Mouse (Mus musculus) embryo, embryonic 9.5 days (tissue): ENCODE measurements around the gene Tex30.
"Not testable (repeated sequence)": the region's sequence is repeated elsewhere in the genome, so short reads cannot be mapped to it uniquely, and the experiment has no call there.

Experiments
- DNase-seq: peaks from one replicate; pipeline ENCODE4 v3.0.0-alpha.2; 2017; ENCODE audit errors: extremely low spot score

Tex30 gene

DNA sequence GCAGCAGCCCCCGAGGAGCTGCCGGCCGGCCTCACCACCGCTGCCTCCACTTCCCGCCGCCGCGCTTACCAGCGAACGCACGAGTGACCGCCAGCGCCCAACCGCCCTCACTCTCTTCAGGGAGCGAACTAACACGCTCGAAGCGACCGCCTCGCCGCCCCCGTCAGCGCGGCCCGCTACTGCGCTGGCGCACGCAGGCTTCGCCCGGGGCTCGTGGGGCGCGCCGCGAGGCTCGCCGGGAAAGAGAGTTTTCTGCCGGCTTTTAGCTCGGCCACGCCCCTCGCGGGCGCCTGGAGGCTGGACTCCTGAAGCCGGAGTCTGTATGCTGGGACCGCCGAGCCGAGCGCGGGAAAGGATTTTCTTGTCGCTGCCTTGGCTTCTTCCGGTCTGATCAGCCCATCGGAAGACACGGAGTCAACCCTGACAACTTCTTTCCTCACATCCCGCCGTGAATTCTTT is at the start of gene Tex30:
Gene Tex30 (minus strand): TSS at position 183 of the 459 bp plus-strand sequence.
- DNase-seq, result peak; percentile 93

- peak; percentile 4 for DNase-seq
Observed at GRCm38 (mm10) chr1:44148706-44149105, 46.5 kb upstream of the Tex30 start.

DNA sequence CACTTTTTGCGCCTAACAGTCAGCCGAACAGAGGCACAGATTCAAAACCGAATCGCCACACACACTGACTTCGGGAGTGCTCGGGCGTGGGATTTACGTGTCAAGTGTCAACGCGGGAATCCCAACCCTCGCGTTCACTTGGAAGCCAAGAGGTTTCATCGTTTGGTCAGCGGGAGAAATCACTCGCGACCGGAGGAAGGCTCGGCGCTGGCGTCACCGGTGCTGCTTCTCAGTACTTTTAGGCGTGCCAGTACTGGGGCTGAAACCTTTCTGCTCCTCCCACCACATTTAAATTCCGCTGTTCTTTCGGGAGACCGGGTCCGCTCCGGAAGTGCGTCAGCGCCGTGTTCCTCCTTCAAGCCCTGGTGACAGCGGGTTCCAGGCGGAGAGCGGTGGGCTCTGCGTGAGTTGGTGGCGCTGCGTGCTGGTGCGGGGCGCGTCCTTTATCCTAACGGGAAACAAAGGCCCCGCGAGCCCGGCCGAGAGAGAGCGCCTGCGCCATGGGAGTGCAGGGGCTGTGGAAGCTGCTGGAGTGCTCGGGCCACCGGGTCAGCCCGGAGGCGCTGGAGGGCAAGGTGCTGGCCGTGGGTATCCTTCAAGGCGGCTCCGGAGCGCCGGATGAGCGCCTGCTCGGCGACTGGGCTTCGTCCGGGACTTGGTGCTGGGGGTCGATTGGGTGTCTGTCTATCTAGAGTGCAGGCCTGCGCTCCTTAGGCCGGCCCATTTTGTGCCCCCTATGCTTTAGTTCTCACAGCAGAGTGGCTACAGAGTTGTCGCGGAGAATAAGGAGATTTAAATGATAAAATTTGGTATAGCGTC is 45.5 kb upstream of the Tex30 start, which contains the start of gene Ercc5:
Gene Ercc5 (plus strand): TSS at position 182 of the 819 bp plus-strand sequence.
- peak; percentile 91 for DNase-seq

DNA sequence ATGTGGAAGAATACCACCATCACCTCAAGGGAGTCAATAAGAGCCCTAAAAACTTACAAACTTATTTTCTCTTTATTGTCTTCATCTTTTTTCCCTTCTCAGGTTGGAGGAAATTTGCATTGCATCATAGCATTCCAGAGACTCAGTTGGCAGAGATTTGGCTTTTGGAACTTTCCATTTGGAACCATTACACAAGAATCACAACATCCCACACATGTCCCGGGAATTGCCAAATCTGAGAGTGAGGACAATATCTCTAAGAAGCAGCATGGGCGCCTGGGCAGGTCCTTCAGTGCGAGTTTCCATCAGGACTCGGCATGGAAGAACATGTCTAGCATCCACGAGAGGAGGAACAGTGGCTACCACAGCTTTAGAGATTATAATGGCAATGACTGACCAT is 40.5 kb upstream of the Tex30 start:
- DNase-seq, result no peak

GRCm38 (mm10) chr1:44140232-44140631 is 38.0 kb upstream of the Tex30 start:
- DNase-seq, result no peak

- DNase-seq, result no peak
Observed at GRCm38 (mm10) chr1:44129929-44130581, 27.8 kb upstream of the Tex30 start.

DNA sequence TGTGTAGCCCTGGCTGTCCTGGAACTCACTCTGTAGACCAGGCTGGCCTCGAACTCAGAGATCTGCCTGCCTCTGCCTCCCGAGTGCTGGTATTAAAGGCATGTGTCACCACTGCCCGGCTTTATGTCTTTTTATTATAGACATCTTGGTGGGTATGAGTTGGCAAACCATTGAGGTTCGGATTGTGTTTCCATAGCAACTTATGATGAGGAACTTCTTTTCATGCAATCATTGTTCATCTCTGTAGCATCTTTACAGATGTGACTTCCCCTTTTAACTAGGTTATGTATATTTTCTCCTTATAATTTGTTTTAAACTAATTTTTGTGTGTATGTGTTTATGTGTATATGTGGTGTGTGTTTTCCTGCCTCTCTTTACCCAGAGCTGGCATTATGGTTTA is 23.3 kb upstream of the Tex30 start:
- DNase-seq, result no peak

- DNase-seq, result no peak
Observed at GRCm38 (mm10) chr1:44122256-44122655, 20.0 kb upstream of the Tex30 start.

- DNase-seq, result no peak
Observed at GRCm38 (mm10) chr1:44120074-44120406, 17.8 kb upstream of the Tex30 start.

DNA sequence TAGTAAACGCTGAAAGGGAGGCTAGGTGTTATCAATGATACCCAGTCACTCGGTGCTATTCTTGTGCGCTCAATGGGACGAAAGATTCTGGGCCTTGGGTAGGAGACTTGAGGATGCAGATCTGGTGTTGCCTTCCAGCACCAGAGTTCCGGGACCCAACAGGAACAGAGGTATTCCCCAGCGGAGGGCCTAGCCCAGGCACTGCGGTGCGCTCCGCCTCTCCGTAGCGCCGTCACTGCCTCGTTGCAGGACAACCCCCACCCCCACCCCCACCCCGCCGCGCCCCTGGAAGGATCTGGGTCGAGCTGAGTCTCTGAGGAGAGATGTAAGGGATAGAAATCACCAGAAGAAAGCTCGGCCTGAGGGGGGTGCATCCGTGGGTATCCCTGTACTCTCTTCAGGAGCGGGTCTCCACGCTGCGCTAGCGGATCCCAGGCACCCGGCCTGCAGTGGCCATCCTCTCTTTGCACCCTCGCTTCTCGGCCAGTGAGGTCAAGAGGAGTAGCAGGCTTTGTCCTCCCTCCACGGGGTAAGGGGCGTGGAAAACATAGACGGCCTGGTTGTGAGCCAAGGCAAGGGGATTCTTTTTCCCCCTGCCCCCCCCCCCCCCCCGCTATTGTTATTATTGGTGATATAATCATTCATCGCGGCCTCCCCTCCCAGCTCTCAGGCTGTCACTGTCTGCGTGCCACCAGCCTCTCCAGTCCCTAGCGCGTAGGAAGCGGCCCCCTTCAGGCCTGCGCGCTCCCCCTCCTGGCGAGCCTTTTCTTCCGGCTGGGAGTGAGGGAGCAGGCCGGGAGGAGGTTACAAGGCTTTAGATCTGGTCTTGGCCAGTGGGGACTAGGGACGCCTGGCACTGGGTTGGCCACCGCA is 17.2 kb upstream of the Tex30 start:
- peak; percentile 90 for DNase-seq

- peak; percentile 88 for DNase-seq
Observed at GRCm38 (mm10) chr1:44118239-44119054, 16.2 kb upstream of the Tex30 start, which contains the start of the genes Kdelc1 and Bivm. Gene Kdelc1 (minus strand): TSS chr1:44118808. Gene Bivm (plus strand): TSS chr1:44118957.

DNA sequence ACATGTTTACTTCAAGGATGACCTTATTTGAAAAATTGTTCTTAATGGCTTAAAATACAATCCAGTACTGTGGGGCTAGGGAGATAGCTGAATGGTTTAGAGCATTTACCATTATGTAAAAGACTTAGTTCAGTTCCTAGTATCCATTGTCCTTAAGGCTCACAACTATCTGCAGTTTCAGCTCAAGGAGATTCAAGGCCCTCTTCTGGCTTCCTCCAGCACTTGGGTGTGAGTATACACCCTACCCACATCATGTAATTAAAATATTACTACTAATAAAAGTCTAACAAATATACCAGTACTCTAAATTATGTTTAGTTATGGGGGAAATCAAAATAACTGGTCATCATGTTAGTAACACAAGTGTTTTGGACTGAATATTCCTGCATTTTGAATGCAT is 15.3 kb upstream of the Tex30 start:
- DNase-seq, result no peak

DNA sequence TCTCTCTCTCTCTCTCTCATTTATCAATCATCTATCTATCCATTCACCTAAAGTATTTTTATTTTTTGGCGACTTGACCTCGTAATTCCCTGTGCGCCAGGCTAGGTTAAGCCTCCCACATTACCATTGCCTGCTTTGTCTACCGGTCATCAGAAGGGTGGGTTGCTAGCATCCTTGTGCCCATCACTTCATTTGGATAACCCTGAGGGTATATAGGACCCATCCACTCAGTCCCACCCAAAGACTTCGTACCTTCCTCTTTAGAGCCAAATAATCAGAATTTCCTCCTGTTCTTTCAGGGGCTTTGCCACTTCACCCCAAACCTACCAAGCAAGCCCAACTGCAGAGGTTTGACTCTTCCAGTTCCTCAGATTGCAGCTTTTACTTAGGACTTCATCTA is 698 bp upstream of the Tex30 start:
- DNase-seq, result peak; percentile 25

DNA sequence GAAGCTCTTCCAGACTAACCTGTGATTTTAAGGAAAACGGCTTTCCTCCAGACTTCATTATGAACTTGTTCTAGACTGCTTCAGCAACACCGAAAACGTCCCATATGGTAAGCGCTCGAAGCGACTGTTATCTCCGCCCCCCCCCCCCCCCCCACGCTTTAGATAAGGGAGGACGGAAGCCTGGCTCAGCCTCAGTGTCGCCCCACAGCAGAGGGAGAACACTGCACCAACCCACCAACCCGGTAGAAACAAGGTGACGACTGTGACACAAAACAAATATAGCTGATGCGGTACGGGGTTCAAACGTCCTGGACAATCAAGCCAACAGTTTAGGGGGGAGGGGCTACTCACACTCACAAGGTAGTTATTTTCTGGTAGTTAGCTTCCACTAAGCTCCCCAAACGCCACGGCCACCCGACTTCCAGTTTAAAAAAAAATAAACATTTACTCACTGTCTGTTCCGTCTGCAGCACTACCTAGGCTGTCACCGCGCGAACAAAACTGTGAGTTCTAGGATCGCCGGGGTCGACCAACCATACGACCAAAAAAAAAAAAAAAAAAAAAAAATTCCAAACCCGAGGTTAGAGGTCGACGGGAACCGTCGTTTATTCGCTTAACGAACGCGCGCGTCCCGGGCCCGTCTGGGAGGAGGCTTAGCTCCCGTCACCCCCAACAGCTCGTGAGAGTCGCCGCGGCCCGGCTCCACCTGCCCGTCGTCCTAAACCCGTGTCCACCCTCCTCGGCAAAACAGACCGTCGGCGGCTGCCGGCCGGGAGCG is 604 bp downstream of the Tex30 start:
- DNase-seq, result peak; percentile 61

GRCm38 (mm10) chr1:44064625-44065024 is 37.6 kb downstream of the Tex30 start:
- peak; percentile 13 for DNase-seq

DNA sequence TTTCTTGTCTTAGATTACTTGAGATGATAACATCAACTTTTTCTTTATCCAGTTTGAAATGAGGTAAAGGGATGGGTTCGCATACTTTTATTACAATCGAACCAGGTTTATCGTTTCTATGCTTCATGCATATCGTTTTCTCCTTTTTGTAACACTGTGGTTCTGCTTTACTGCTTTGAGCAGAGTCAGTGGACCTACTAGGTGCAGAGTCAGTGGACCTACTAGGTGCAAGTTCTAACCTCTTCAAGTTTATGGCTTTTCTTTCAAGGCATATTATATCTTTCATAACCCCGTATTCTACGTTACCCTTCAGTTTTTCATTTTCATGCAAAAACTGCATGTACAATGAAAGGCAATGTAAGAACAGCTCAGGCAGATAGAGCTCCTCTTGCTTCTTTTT is 38.8 kb downstream of the Tex30 start:
- no peak for DNase-seq

- no peak for DNase-seq
Observed at GRCm38 (mm10) chr1:44061836-44062235, 40.4 kb downstream of the Tex30 start, which contains the start of gene Gm8251. Gene Gm8251 (minus strand): TSS chr1:44061936.

- DNase-seq, result no peak
Observed at GRCm38 (mm10) chr1:44057805-44058204, 44.4 kb downstream of the Tex30 start.

GRCm38 (mm10) chr1:44046556-44046955 is 55.7 kb downstream of the Tex30 start:
- no peak for DNase-seq

GRCm38 (mm10) chr1:44045689-44046088 is 56.6 kb downstream of the Tex30 start:
- not testable (repeated sequence) for DNase-seq
